Comparison of ENCODE assay signal across 8 mouse cellular contexts in the genomic region with DNA sequence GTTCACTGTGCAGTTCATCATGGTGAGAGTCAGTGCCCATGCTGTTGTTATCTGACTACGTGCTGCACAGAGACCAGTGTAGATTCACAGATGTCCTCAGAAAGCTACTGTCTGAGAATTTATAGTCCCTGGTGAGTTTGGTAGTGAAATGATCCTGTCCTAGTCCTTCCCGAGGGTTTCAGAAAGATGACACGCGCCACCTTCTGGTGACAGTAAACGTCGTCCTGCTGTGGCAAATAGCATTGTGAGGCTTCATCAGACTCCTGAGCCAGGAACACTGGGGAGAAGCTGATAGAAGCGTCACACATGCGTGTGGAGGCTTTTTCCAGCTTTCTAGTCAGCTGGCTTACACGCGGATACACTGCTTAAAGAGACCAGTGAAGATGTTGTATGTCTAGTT.
A peak's percentile ranks its signal among the peaks of the same experiment; 100 is the strongest.
DNase-seq lines count a peak whose midpoint lies in the region; ATAC-seq and TF ChIP-seq lines count a peak whose summit lies in the region.

No protein-coding gene starts in this region.

- no peaks in the 10 kb centered on the region for H3K9me3 ChIP-seq in embryonic facial prominence, embryonic 11.5 days (replicated peaks; ENCODE audit: control insufficient read depth, low read length)

- H3K4me1 ChIP-seq in embryonic facial prominence, embryonic 11.5 days (ENCODE audit: control insufficient read depth, insufficient read depth, low read length), result no peaks in the 10 kb centered on the region

- no peak overlapping the region for H3K4me3 ChIP-seq in embryonic facial prominence, embryonic 11.5 days (ENCODE audit: low read depth, low read length)
- no peak overlapping the region for H3K4me3 ChIP-seq in myocyte

- H3K79me2 ChIP-seq in myocyte (ENCODE audit: control insufficient read depth, insufficient read depth), result no peaks in the 10 kb centered on the region

- no peak; the same call in 1 of the 2 replicates for ATAC-seq in embryonic facial prominence, embryonic 11.5 days (replicated peaks; ENCODE audit: insufficient number of reproducible peaks, low FRiP score, low TSS enrichment, low read depth)

- TF ChIP-seq POLR2A in myocyte (IDR thresholded peaks at IDR 0.05; ENCODE audit: insufficient read length, low read depth), result no peak

- peak; percentile 57 for DNase-seq in 416B (ENCODE audit: low read depth)
- peak; percentile 81 to 83 for DNase-seq in adrenal gland, postnatal 36 days
- peak; percentile 83 for DNase-seq in embryonic facial prominence, embryonic 11.5 days (ENCODE audit: low spot score)
- peak; percentile 76 to 80 for DNase-seq in heart, adult 9 months (ENCODE audit: low spot score in 2 of 2)
- DNase-seq in kidney, adult 8-10 months, result peak; percentile 50 to 78
- peak; percentile 83 to 88 for DNase-seq in left cerebral cortex, postnatal 36 days (ENCODE audit: low spot score in 2 of 2)
- DNase-seq in testis, postnatal 10 days (ENCODE audit: low spot score), result peak; percentile 84

- no peaks in the 10 kb centered on the region for H3K27me3 ChIP-seq in embryonic facial prominence, embryonic 11.5 days (ENCODE audit: control insufficient read depth, insufficient read depth, low read length)
- no peaks in the 10 kb centered on the region for H3K27me3 ChIP-seq in myocyte (ENCODE audit: control insufficient read depth, insufficient read depth, insufficient read length)

- H3ac ChIP-seq in myocyte (ENCODE audit: control insufficient read depth, insufficient read length), result no peak overlapping the region

- no peak overlapping the region for H3K27ac ChIP-seq in embryonic facial prominence, embryonic 11.5 days (replicated peaks; ENCODE audit: low read depth, low read length)

- H3K9ac ChIP-seq in embryonic facial prominence, embryonic 11.5 days (replicated peaks; ENCODE audit: low read length), result no peak overlapping the region

- intact Hi-C loops in left cerebral cortex, postnatal 36 days (cut with DNase I), result loop anchor here (5.0 kb wide), 2 partner anchors 142 to 272 kb away; partner anchors contain the start of gene Shroom3

- H3K36me3 ChIP-seq in embryonic facial prominence, embryonic 11.5 days (replicated peaks; ENCODE audit: control insufficient read depth, insufficient read depth, low read depth, low read length), result no peaks in the 10 kb centered on the region; the same call in 1 of the 2 replicates
- no peaks in the 10 kb centered on the region for H3K36me3 ChIP-seq in myocyte (ENCODE audit: control insufficient read depth, insufficient read depth)

- H3K4me2 ChIP-seq in embryonic facial prominence, embryonic 11.5 days (ENCODE audit: low read depth, low read length), result no peak overlapping the region
- peak overlapping the region; percentile 54 for H3K4me2 ChIP-seq in myocyte (ENCODE audit: low read depth)

- 34% methylated on average over 10 of the region's 10 CpGs for WGBS in embryonic facial prominence, embryonic 11.5 days

TF ChIP-seq in myocyte, 11 proteins besides CTCF, POLR2A, EP300 and RAD21:
- TF ChIP-seq MYOD1 (IDR thresholded peaks at IDR 0.05; ENCODE audit: control insufficient read depth in 1 of 3, insufficient read length in 2 of 3, low read depth in 2 of 3) (no peak), REST (IDR thresholded peaks at IDR 0.05; ENCODE audit: insufficient read depth, insufficient read length) (no peak), SRF (IDR thresholded peaks at IDR 0.05; ENCODE audit: control insufficient read depth, insufficient read length, low read depth) (no peak), MAX (IDR thresholded peaks at IDR 0.05; ENCODE audit: low read depth) (no peak), CEBPB (IDR thresholded peaks at IDR 0.05; ENCODE audit: insufficient read depth, poor library complexity, severe bottlenecking) (no peak), TCF3 (IDR thresholded peaks at IDR 0.05; ENCODE audit: insufficient read length, low read depth) (no peak), USF1 (IDR thresholded peaks at IDR 0.05; ENCODE audit: low read depth) (no peak), E2F4 (IDR thresholded peaks at IDR 0.05; ENCODE audit: insufficient read depth) (no peak), MYOG (IDR thresholded peaks at IDR 0.05; ENCODE audit: control insufficient read depth in 1 of 3, insufficient read depth in 1 of 3, insufficient read length in 2 of 3, low read depth in 2 of 3) (no peak), POLR2AphosphoS2 (IDR thresholded peaks at IDR 0.05; ENCODE audit: insufficient read length, low read depth) (no peak), TCF12 (IDR thresholded peaks at IDR 0.05; ENCODE audit: insufficient read depth, poor library complexity, severe bottlenecking) (no peak)
TF ChIP-seq in myocyte: peak in this region for 0.
